ENCODE assay signal across 8 mouse cellular contexts in genomic region chr5:109558404-109559160, GRCm38 (mm10). TPM values are rescaled to one million over a fixed set of nuclear protein-coding genes. Genes with fewer than 3 reads are reported as not detected.
DNase-seq lines count a peak whose midpoint lies in the region; ATAC-seq lines count a peak whose summit lies in the region.

Crlf2 (minus strand) TSS chr5:109558993.

- H3K4me3 ChIP-seq in heart, embryonic 10.5 days, result peak within 1 kb of the TSS; percentile 85
- peak within 1 kb of the TSS; percentile 79 for H3K4me3 ChIP-seq in kidney, embryonic 15.5 days (replicated peaks)

- no peaks in the 10 kb centered on the region for H3K4me1 ChIP-seq in heart, embryonic 10.5 days
- no peaks in the 10 kb centered on the region for H3K4me1 ChIP-seq in kidney, embryonic 15.5 days

- H3K27ac ChIP-seq in heart, embryonic 10.5 days, result peak within 1 kb of the TSS; percentile 95
- H3K27ac ChIP-seq in kidney, embryonic 15.5 days, result peak within 1 kb of the TSS; percentile 98

- WGBS in heart, embryonic 10.5 days, result under 1% methylated on average over 57 of the region's 73 CpGs
- WGBS in kidney, embryonic 15.5 days, result under 1% methylated on average over 51 of the region's 73 CpGs

- ATAC-seq in erythroblast, adult 5-6 weeks (replicated peaks; ENCODE audit: low FRiP score, poor library complexity, severe bottlenecking), result peak; percentile 84
- ATAC-seq in kidney, embryonic 15.5 days (replicated peaks; ENCODE audit: low FRiP score), result peak; percentile 73
- peak; percentile 14; the same call in 1 of the 2 replicates for ATAC-seq in monocyte, adult 5-6 weeks (replicated peaks; ENCODE audit: insufficient number of reproducible peaks, low FRiP score, low TSS enrichment, poor library complexity, severe bottlenecking)

- H3K27me3 ChIP-seq in heart, embryonic 10.5 days (ENCODE audit: insufficient read depth, poor library complexity, severe bottlenecking), result no peaks in the 10 kb centered on the region
- no peaks in the 10 kb centered on the region for H3K27me3 ChIP-seq in kidney, embryonic 15.5 days

- peaks cover 35% of the 10 kb centered on the region for H3K9me3 ChIP-seq in heart, embryonic 10.5 days
- peaks cover 27% of the 10 kb centered on the region for H3K9me3 ChIP-seq in kidney, embryonic 15.5 days (replicated peaks)

- peak within 1 kb of the TSS; percentile 69 for H3K4me2 ChIP-seq in kidney, embryonic 15.5 days

- peak within 1 kb of the TSS; percentile 55 for H3K9ac ChIP-seq in kidney, embryonic 15.5 days

- peaks cover 26% of the 10 kb centered on the region for H3K36me3 ChIP-seq in heart, embryonic 10.5 days
- peaks cover 25% of the 10 kb centered on the region for H3K36me3 ChIP-seq in kidney, embryonic 15.5 days

- peak; percentile 92 for DNase-seq in B cell, adult 2 months
- DNase-seq in brain, adult 2 months (ENCODE audit: low read depth, low spot score), result peak; percentile 99
- DNase-seq in heart, embryonic 10.5 days (ENCODE audit: low spot score), result peak; percentile 96
- peak; percentile 88 for DNase-seq in liver
- DNase-seq in spleen, postnatal 4 days (ENCODE audit: low spot score in 2 of 2), result peak; percentile 88 to 95

RNA-seq across cellular contexts. Expression of gene Crlf2, which starts in this region (rescaled TPM):
- 5.4 TPM in 1 of 2 replicates, not detected in the other for total RNA-seq in erythroblast, adult 5-6 weeks (2015; ENCODE audit: low replicate concordance)
- 2.6 and 2.8 TPM in 2 replicates for total RNA-seq in erythroblast, adult 5-6 weeks (2017; ENCODE audit: low replicate concordance)
- 7.5 and 9.3 TPM in 2 replicates for polyA plus RNA-seq in heart, embryonic 10.5 days (2016; fragmentation: Nextera tagmentation; extraction: Ambion mirVana)
- polyA plus RNA-seq in kidney, embryonic 15.5 days (2015; fragmentation: Nextera tagmentation; extraction: Ambion mirVana), result 13.6 and 14.1 TPM in 2 replicates
- total RNA-seq in monocyte, adult 5-6 weeks (2017), result 41.4 to 51.2 TPM (median 49.4 TPM) in 3 replicates

Comparison
In these comparisons a context has a peak if more than half of its experiments do, and no peak if none do; other contexts are left out.
1. Peak in every context shown above with its lines: DNase-seq, ATAC-seq, H3K4me3 ChIP-seq and H3K27ac ChIP-seq.
2. ATAC-seq: peak in every context shown above with its lines; median percentile 84 in erythroblast, adult 5-6 weeks; 73 in kidney, embryonic 15.5 days; 14 in monocyte, adult 5-6 weeks.